Mouse (Mus musculus): Measurements from ENCODE around the gene Aldh1b1. TPM values are rescaled to one million over a fixed set of nuclear protein-coding genes. Genes with fewer than 3 reads are reported as not detected.

Gene Aldh1b1
- polyA plus RNA-seq, 1 experiment: 7.2 TPM

DNA sequence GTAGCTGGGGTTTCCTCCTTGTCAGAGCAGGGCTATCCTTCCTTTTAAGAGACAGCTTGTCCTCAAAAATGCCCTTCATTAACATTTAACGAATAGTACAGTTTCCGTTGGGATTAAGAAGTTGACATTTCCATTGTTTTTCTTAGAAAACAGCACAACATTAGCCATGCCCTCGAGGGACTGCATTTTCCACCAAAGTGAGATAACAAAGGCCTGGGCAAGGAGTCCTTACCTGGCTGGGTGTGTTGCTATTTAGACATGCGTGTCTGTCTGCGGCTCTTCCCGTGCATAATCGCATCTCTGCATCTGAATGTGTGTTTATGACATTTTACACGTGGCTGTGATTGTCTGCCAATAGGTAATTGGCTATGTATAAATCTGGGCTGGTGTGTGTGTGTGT lies 27.6 kb upstream of the Aldh1b1 start:
- TF ChIP-seq CTCF (IDR thresholded peaks at IDR 0.05; ENCODE audit: extremely low read depth, insufficient read depth, low read length): no peak
- TF ChIP-seq POLR2A (IDR thresholded peaks at IDR 0.05; ENCODE audit: extremely low read depth, insufficient read depth, low read length): no peak
- H3K4me3 ChIP-seq (ENCODE audit: insufficient read depth, low read length): no peak overlapping the region
- H3K4me1 ChIP-seq (ENCODE audit: control insufficient read depth, insufficient read depth, low read length): no peaks in the 10 kb centered on the region
- no peak overlapping the region for H3K27ac ChIP-seq (ENCODE audit: insufficient read depth, low read length)

GRCm38 (mm10) chr4:45771619-45772018 lies 27.2 kb upstream of the Aldh1b1 start:
- Histone ChIP-seq H3K4me3 (ENCODE audit: insufficient read depth, low read length) (no peak overlapping the region), H3K27ac (ENCODE audit: insufficient read depth, low read length) (no peak overlapping the region), H3K4me1 (ENCODE audit: control insufficient read depth, insufficient read depth, low read length) (no peaks in the 10 kb centered on the region)
- peak; percentile 63 for TF ChIP-seq CTCF (IDR thresholded peaks at IDR 0.05; ENCODE audit: extremely low read depth, insufficient read depth, low read length)
- TF ChIP-seq POLR2A (IDR thresholded peaks at IDR 0.05; ENCODE audit: extremely low read depth, insufficient read depth, low read length): no peak

DNA sequence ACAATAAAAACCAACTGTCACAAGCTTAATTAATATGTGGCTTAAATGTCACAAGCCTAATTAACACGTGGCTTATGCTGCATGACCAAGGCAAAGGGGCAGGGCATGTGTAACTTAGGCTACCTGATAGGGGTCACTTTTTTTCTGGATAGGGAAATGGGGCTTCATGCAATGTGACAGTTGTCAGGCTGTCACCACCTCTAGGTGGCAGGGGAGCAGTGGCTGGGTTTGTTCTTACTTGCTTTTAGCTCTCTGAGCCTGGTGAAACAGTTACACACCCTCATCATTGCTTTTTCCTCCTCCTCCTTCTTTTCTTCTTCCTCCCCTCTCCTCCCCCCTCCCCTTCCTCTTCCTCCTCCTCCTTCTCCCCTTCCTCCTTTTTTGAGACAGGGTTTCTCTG lies 15.2 kb upstream of the Aldh1b1 start:
- H3K4me3 ChIP-seq (ENCODE audit: insufficient read depth, low read length): no peak overlapping the region
- H3K4me1 ChIP-seq (ENCODE audit: control insufficient read depth, insufficient read depth, low read length): no peaks in the 10 kb centered on the region
- TF ChIP-seq POLR2A (IDR thresholded peaks at IDR 0.05; ENCODE audit: extremely low read depth, insufficient read depth, low read length) (no peak), CTCF (IDR thresholded peaks at IDR 0.05; ENCODE audit: extremely low read depth, insufficient read depth, low read length) (0 out of 2 replicates have a peak, but pooled peaks have one; percentile 17)
- no peak overlapping the region for H3K27ac ChIP-seq (ENCODE audit: insufficient read depth, low read length)

- Histone ChIP-seq H3K27ac (ENCODE audit: insufficient read depth, low read length) (no peak overlapping the region), H3K4me3 (ENCODE audit: insufficient read depth, low read length) (no peak overlapping the region), H3K4me1 (ENCODE audit: control insufficient read depth, insufficient read depth, low read length) (no peaks in the 10 kb centered on the region)
- no peak for TF ChIP-seq POLR2A (IDR thresholded peaks at IDR 0.05; ENCODE audit: extremely low read depth, insufficient read depth, low read length)
- no peak for TF ChIP-seq CTCF (IDR thresholded peaks at IDR 0.05; ENCODE audit: extremely low read depth, insufficient read depth, low read length)
Observed at GRCm38 (mm10) chr4:45785959-45786358, 12.9 kb upstream of the Aldh1b1 start.

GRCm38 (mm10) chr4:45786674-45787073 lies 12.1 kb upstream of the Aldh1b1 start:
- no peak overlapping the region for H3K27ac ChIP-seq (ENCODE audit: insufficient read depth, low read length)
- no peak for TF ChIP-seq CTCF (IDR thresholded peaks at IDR 0.05; ENCODE audit: extremely low read depth, insufficient read depth, low read length)
- TF ChIP-seq POLR2A (IDR thresholded peaks at IDR 0.05; ENCODE audit: extremely low read depth, insufficient read depth, low read length): no peak
- no peaks in the 10 kb centered on the region for H3K4me1 ChIP-seq (ENCODE audit: control insufficient read depth, insufficient read depth, low read length)
- H3K4me3 ChIP-seq (ENCODE audit: insufficient read depth, low read length): no peak overlapping the region

DNA sequence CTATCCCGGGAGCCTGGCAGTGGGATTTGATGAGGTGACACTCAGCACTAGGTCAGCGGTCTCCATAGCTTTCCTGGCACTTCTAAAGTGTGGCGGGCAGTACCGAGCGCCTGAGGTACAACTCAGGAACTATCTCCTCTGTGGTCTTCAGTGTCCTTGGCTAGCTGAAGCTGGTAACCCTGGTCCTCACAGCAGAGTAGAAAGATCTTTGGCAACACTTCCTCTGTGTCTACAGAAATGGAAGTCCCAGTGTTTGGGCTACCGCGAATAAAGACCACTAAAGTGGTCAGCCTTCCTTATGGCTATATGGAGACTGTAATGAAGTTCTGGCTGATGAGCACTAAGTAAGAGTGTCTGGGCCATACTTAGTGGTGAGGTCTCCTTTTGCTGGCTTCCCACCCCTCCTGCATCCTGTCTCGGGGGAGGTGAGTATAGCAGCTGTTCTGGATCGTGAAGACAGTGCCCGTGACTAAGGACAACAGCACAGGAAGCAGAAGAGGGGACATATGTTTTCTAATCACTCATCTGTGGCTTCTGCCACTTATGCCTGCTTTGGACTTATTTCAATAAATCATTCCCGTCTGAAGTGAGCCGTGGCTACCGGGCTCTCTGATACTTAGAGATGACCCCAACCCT lies 10.3 kb upstream of the Aldh1b1 start:
- Histone ChIP-seq H3K4me3 (ENCODE audit: insufficient read depth, low read length) (no peak overlapping the region), H3K27ac (ENCODE audit: insufficient read depth, low read length) (no peak overlapping the region), H3K4me1 (ENCODE audit: control insufficient read depth, insufficient read depth, low read length) (no peaks in the 10 kb centered on the region)
- no peak for TF ChIP-seq CTCF (IDR thresholded peaks at IDR 0.05; ENCODE audit: extremely low read depth, insufficient read depth, low read length)
- no peak for TF ChIP-seq POLR2A (IDR thresholded peaks at IDR 0.05; ENCODE audit: extremely low read depth, insufficient read depth, low read length)

GRCm38 (mm10) chr4:45789263-45789958 lies 9.4 kb upstream of the Aldh1b1 start:
- H3K4me1 ChIP-seq (ENCODE audit: control insufficient read depth, insufficient read depth, low read length): no peaks in the 10 kb centered on the region
- no peak overlapping the region for H3K4me3 ChIP-seq (ENCODE audit: insufficient read depth, low read length)
- TF ChIP-seq CTCF (IDR thresholded peaks at IDR 0.05; ENCODE audit: extremely low read depth, insufficient read depth, low read length) (no peak), POLR2A (IDR thresholded peaks at IDR 0.05; ENCODE audit: extremely low read depth, insufficient read depth, low read length) (no peak)
- H3K27ac ChIP-seq (ENCODE audit: insufficient read depth, low read length): no peak overlapping the region

- no peak overlapping the region for H3K27ac ChIP-seq (ENCODE audit: insufficient read depth, low read length)
- H3K4me3 ChIP-seq (ENCODE audit: insufficient read depth, low read length): no peak overlapping the region
- no peaks in the 10 kb centered on the region for H3K4me1 ChIP-seq (ENCODE audit: control insufficient read depth, insufficient read depth, low read length)
- TF ChIP-seq POLR2A (IDR thresholded peaks at IDR 0.05; ENCODE audit: extremely low read depth, insufficient read depth, low read length) (no peak), CTCF (IDR thresholded peaks at IDR 0.05; ENCODE audit: extremely low read depth, insufficient read depth, low read length) (no peak)
Observed at GRCm38 (mm10) chr4:45790018-45790417, 8.8 kb upstream of the Aldh1b1 start.

DNA sequence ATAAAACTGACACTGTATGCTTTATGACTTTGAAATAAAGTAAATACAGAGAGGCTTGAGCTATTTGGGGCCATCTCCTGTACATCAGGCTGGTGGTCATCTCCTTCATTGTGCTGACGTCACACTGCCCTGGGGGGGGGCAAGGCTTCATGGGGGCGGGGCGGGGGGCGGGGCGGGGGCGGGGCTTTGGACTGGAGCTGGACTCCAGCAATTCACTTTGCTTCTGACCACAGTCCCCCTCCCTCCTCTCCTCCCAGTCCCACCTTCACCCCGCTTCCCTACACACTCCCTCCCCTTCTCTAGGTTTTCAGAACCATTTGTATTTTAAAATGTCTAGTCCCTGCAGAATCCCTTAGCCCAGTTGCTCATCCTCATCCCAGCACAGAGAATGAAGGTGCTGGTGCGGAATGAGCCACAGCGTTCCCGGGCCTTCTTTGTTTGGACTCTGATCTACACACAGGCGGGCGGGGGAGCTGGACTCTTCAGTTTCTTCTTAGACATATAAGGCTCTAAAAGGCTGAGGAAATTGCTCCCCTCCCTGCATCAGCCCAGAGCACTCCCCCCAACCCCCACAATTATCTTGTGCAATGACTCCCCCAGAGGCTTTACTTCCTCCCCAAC lies 3.5 kb upstream of the Aldh1b1 start:
- TF ChIP-seq POLR2A (IDR thresholded peaks at IDR 0.05; ENCODE audit: extremely low read depth, insufficient read depth, low read length) (no peak), CTCF (IDR thresholded peaks at IDR 0.05; ENCODE audit: extremely low read depth, insufficient read depth, low read length) (no peak)
- Histone ChIP-seq H3K4me3 (ENCODE audit: insufficient read depth, low read length) (no peak overlapping the region), H3K4me1 (ENCODE audit: control insufficient read depth, insufficient read depth, low read length) (no peaks in the 10 kb centered on the region), H3K27ac (ENCODE audit: insufficient read depth, low read length) (no peak overlapping the region)

DNA sequence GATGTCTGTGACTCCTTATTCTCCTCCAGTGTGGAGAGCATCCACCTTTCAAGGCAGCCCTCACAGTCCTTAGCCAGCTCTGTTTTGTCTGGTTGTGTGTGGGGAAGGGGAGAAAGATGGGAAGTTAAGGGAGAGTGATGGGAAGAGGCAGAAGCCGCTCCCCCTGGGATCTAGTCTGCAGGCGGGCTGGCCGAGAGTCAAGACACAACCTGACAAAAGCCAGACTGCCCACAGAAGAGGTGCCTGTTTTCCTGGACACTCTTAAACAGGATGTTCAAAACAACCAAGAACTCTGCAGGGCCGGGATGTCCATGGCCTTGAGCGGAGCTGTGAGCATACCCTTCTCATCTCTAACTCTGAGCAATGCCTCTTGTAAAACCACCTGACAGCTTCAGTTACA lies 2.1 kb upstream of the Aldh1b1 start:
- no peak overlapping the region for H3K27ac ChIP-seq (ENCODE audit: insufficient read depth, low read length)
- TF ChIP-seq POLR2A (IDR thresholded peaks at IDR 0.05; ENCODE audit: extremely low read depth, insufficient read depth, low read length) (no peak), CTCF (IDR thresholded peaks at IDR 0.05; ENCODE audit: extremely low read depth, insufficient read depth, low read length) (no peak)
- no peak overlapping the region for H3K4me3 ChIP-seq (ENCODE audit: insufficient read depth, low read length)
- no peaks in the 10 kb centered on the region for H3K4me1 ChIP-seq (ENCODE audit: control insufficient read depth, insufficient read depth, low read length)
